ENCODE assay signal across 17 mouse cellular contexts in the genomic region with DNA sequence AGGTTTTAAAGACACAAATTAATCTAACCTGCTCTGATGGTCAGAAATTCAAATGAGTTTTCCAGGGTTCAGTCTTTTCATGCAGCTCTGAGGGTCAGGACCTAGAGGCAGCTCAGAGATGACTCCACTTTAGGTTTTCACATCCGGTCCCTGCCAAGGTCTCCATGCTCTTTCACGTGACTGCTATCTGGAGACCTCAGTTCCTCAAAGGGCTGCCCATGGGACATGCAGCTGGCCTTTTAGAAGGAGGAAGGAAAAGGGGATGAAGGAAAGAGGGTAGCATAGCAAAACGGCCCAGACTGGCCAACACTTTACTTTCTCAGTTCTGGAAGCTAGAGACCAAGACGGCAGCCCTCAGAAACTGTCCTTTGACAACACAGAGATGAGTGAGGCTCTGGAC.
DNase-seq lines count a peak whose midpoint lies in the region; TF ChIP-seq lines count a peak whose summit lies in the region.
"Had no signal": no experiment of that assay in that cellular context is flagged by ENCODE, and none has a peak within 500 bp of the region (broad histone marks: within the 10 kb centered on the region; RNA-seq: fewer than 3 reads in every experiment).

No protein-coding gene starts in this region.

- H3K4me3 ChIP-seq in CH12.LX (replicated peaks in 1 of 3; ENCODE audit: low read depth in 2 of 3, low read length in 2 of 3, poor library complexity in 1 of 3) (no peak overlapping the region), macrophage (ENCODE audit: inconsistent target) (no peak overlapping the region)
- no peak overlapping the region for H3K4me3 ChIP-seq in bone marrow macrophage, adult 2 months (ENCODE audit: insufficient read depth, low read length)
- H3K4me3 ChIP-seq: embryonic facial prominence, embryonic 12.5 days; hindbrain, embryonic 12.5 days had no signal

- H3K9me3 ChIP-seq in CH12.LX (replicated peaks; ENCODE audit: low read length) = no peaks in the 10 kb centered on the region
- H3K9me3 ChIP-seq: embryonic facial prominence, embryonic 12.5 days; hindbrain, embryonic 12.5 days had no signal

- no peak for TF ChIP-seq EP300 in CH12.LX (IDR thresholded peaks at IDR 0.05; ENCODE audit: low read length)

- H3K4me1 ChIP-seq in CH12.LX (ENCODE audit: control insufficient read depth in 1 of 2, insufficient read depth in 2 of 2) = peaks cover 3 to 31% of the 10 kb centered on the region in 2 experiments; a peak in 3 of 4 replicates
- H3K4me1 ChIP-seq in bone marrow macrophage, adult 2 months (ENCODE audit: control insufficient read depth, insufficient read depth, low read length) = peaks cover 19% of the 10 kb centered on the region
- H3K4me1 ChIP-seq: hindbrain, embryonic 12.5 days had no signal

- in situ Hi-C loops in CH12.LX (cut with MboI; ENCODE audit: low pct_ligation_motif_present, low pct_unique_long_range_greater_than_20kb, low sequenced_read_pairs) = no loop called here

- no peak overlapping the region for H3K4me2 ChIP-seq in CH12.LX (ENCODE audit: insufficient read depth, low read depth, poor library complexity, severe bottlenecking)
- H3K4me2 ChIP-seq: embryonic facial prominence, embryonic 12.5 days; hindbrain, embryonic 12.5 days had no signal

- no peak overlapping the region for H3K9ac ChIP-seq in CH12.LX (ENCODE audit: insufficient read depth, low read depth)
- H3K9ac ChIP-seq: embryonic facial prominence, embryonic 12.5 days; hindbrain, embryonic 12.5 days had no signal

- H3K79me2 ChIP-seq in CH12.LX (replicated peaks; ENCODE audit: control insufficient read depth, extremely low read depth, insufficient read depth, poor library complexity, severe bottlenecking) = no peaks in the 10 kb centered on the region
- H3K79me2 ChIP-seq in macrophage (ENCODE audit: inconsistent target) = no peaks in the 10 kb centered on the region

- dilution Hi-C loops in CH12.LX (cut with MboI; ENCODE audit: extremely low pct_ligation_motif_present, extremely low pct_unique_long_range_greater_than_20kb, low sequenced_read_pairs) = no loop called here

- H3K36me3 ChIP-seq in CH12.LX (replicated peaks in 1 of 2; ENCODE audit: control insufficient read depth in 1 of 2, insufficient read depth in 1 of 2, low read length in 1 of 2) (no peaks in the 10 kb centered on the region), macrophage (ENCODE audit: inconsistent target) (no peaks in the 10 kb centered on the region)
- H3K36me3 ChIP-seq in splenic B cell, adult 2 months (ENCODE audit: control insufficient read depth, insufficient read depth, low read length, poor library complexity, severe bottlenecking) = no peaks in the 10 kb centered on the region
- H3K36me3 ChIP-seq: embryonic facial prominence, embryonic 12.5 days; G1E; hindbrain, embryonic 12.5 days had no signal

- no peak for TF ChIP-seq RAD21 in CH12.LX (IDR thresholded peaks at IDR 0.05; ENCODE audit: low read depth, low read length)

- TF ChIP-seq CTCF in CH12.LX (conservative IDR thresholded peaks at IDR 0.05 in 1 of 2, IDR thresholded peaks at IDR 0.05 in 1 of 2; ENCODE audit: low read depth in 2 of 2, low read length in 2 of 2) = no peak
- TF ChIP-seq CTCF in bone marrow macrophage, adult 2 months (IDR thresholded peaks at IDR 0.05; ENCODE audit: low read depth, low read length) = no peak

- DNase-seq in CH12.LX (ENCODE audit: extremely low read depth) = peak; percentile 36
- DNase-seq in splenic B cell, adult 2 months (ENCODE audit: low read depth, low spot score) = peak; percentile 16
- no peak for DNase-seq in embryo, embryonic 11 days
- DNase-seq in gastrocnemius, postnatal 25 days = no peak
- DNase-seq: adrenal gland, adult 8-10 months; adrenal gland, postnatal 36 days; cerebellum, adult 11-12 months; cerebellum, adult 9-10 months; cerebellum, postnatal 36 days; gastrocnemius, postnatal 10 days; heart, postnatal 10 days; heart, postnatal 4 days had no signal

- no peak for TF ChIP-seq POLR2A in CH12.LX (IDR thresholded peaks at IDR 0.05; ENCODE audit: low read depth, low read length)
- no peak for TF ChIP-seq POLR2A in bone marrow macrophage, adult 2 months (IDR thresholded peaks at IDR 0.05; ENCODE audit: borderline replicate concordance, low read depth, low read length)

- no peaks in the 10 kb centered on the region for H3K27me3 ChIP-seq in CH12.LX (replicated peaks)
- no peaks in the 10 kb centered on the region for H3K27me3 ChIP-seq in splenic B cell, adult 2 months (ENCODE audit: control insufficient read depth, insufficient read depth, low read length, poor library complexity, severe bottlenecking)
- H3K27me3 ChIP-seq: hindbrain, embryonic 12.5 days had no signal

- WGBS in macrophage (ENCODE audit: missing documents) = 17% methylated on average over 4 of the region's 4 CpGs

- H3K27ac ChIP-seq in CH12.LX (ENCODE audit: insufficient read depth, low read depth) (no peak overlapping the region), macrophage (peak overlapping the region; percentile 39)
- H3K27ac ChIP-seq in bone marrow macrophage, adult 2 months (ENCODE audit: insufficient read depth, low read depth, low read length) = peak overlapping the region; percentile 89
- H3K27ac ChIP-seq: embryonic facial prominence, embryonic 12.5 days; hindbrain, embryonic 12.5 days had no signal

TF ChIP-seq in CH12.LX, 34 proteins besides CTCF, POLR2A, EP300 and RAD21:
- TF ChIP-seq USF1 (IDR thresholded peaks at IDR 0.05; ENCODE audit: low read depth, low read length) = no peak
- TF ChIP-seq SIN3A (IDR thresholded peaks at IDR 0.05; ENCODE audit: low read length) = no peak
- TF ChIP-seq MXI1 (IDR thresholded peaks at IDR 0.05; ENCODE audit: low read depth, low read length) = no peak
- TF ChIP-seq BHLHE40 (IDR thresholded peaks at IDR 0.05; ENCODE audit: low read depth, low read length) = peak; percentile 70

Comparison
In these comparisons a context has a peak if more than half of its experiments do, and no peak if none do; other contexts are left out.
1. DNase-seq: peak in CH12.LX (single experiment) and splenic B cell, adult 2 months (single experiment); none in embryo, embryonic 11 days (single experiment) and gastrocnemius, postnatal 25 days (single experiment).